Mouse (Mus musculus): Measurements from ENCODE around the gene Fastkd1.
"Not testable (repeated sequence)": the region's sequence is repeated elsewhere in the genome, so short reads cannot be mapped to it uniquely, and the experiment has no call there.

Gene Fastkd1

DNA sequence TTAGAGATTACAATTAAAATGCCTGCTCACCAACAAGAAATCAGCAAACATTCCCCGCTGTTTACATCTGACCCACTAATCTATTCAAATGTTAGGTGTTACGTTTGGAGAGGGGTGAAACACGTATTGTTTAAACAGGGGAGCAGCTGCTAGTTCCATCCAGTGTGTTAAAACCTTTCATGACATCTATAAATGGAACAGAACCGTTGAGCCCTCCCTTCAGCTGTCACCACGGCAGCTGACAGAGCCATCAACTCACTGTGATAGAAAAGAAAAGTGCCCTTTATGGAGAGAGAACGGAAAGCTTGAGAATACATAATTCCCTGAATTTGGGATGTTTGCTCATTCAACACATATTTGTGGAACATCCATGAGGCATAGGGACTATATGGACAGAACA, 44.9 kb downstream of the Fastkd1 start:
- DNase-seq = no peak

DNA sequence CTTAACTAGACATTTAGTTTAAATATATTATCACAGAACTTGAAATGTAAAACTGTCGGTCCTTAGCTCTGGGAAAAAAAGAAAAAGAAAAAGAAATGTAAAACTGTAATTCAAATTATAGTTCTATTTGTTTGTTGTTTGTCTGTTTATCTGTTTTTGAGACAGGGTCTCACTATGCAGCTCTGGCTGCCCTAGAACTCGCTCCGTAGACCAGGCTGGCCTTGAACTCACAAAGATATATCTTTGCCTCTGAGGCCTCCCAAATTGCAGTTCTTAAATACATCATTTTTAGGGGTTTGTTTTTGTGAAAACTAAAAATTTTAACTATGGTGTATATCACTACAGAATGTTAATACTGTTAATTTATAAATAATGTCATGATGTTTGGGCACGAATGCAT, 45.7 kb downstream of the Fastkd1 start:
- DNase-seq = no peak

DNA sequence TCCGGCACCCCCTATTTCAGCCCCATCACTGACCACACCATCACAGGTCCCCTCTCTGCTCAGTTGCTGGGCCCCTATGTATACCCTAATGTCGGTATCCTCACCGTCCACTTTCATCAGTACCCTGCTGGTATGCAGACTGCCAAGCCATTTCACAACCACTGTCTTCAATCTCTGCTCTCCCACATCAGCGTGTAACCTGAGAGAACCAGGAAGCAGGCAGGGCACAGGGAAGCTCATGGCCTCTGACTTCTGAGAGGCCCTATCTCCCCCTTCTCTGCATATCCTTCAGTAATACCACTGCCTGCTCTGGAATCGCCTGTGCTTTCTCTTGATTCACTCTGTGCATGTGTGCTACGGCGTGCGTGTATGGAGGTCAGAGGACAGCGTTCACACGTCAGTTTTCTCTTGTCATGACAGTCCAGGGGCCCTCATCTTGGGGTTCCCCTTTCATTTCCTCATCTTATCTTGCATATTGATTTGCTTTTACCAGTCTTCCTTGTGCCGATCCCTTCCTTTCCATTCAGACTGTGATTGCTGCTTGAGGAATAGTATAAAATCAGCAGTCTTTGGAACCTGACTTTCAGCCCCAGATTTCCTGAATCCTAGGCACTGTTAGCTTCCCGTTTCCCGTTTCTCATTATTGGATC, 49.4 kb downstream of the Fastkd1 start:
- no peak for DNase-seq

DNA sequence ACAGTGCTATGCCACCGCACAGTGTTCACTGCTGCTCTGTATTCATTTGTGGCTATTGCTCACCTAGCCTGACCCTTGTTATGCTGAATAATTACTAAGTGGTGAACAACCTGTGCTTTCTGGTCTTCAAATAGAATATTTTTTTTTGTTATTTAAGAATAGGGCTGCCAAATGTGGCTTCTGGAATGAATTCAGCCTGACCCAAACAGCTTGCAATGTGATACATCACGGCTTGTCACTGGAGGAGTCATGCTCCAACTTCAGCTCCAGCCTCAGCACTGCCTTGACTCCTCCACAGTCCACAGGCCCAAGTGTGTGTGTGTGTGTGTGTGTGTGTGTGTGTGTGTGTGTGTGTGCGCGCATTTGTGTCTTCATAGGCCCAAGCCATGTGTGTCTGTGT, 54.0 kb downstream of the Fastkd1 start:
- DNase-seq = no peak

DNA sequence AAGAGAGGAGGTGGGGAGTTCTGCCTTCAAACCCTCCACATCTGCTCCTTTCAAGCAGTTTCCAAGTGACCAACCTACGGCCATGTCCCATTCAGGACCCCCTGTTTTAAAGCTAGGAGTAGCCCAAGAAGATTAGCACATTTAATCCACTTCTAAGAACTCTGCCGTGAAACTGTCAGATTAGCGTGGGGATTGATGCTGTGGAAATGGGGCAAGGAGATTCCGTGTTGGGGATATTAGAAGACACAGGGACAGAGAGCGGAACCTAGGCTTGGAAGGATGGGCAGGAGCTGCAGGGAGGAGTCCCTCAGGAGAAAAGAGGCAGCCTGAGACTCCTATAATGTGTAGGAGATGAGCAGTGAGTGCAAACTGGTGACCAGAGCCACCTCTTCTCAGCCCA, 63.6 kb downstream of the Fastkd1 start:
- DNase-seq = no peak

DNA sequence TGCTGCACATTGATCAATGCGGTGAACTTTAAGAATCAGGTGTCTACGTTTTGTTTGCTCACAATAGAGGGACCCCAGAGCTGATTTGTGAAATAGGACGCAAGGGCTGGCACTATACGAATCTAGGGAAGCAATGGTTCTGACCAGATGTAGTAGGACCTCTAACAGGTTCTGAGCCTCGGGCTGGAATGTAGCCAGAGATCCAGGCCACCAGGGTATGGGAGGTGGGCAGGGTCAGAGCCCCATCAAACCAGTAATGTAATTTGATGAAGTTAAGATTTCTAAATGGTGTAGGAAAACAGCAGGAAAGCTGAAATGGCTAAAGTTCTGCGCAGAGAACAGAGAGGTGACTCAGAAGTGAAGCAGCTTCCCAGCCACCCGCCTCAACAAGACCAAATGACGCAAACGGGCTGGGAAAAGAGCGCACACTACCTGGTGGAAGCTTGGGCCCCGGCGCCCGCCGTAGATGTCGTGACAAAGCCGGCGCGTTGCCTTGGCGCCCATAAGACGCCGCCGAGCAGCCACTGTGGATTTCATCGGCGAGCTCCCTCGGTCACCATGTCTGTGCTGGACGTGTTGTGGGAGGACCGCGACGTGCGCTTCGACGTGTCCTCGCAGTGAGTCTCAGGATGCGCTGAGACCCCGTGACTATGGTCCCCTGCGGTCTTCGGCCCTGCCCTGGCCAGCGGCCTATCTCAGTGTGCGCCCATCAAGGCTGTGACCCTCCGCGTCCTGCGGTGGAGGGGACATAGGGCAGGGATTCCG, 66.4 kb downstream of the Fastkd1 start, which contains the start of gene Bbs5:
Gene Bbs5, plus strand, starts transcription at position 446 of the 765 bp plus-strand sequence.
- DNase-seq = peak; percentile 92

DNA sequence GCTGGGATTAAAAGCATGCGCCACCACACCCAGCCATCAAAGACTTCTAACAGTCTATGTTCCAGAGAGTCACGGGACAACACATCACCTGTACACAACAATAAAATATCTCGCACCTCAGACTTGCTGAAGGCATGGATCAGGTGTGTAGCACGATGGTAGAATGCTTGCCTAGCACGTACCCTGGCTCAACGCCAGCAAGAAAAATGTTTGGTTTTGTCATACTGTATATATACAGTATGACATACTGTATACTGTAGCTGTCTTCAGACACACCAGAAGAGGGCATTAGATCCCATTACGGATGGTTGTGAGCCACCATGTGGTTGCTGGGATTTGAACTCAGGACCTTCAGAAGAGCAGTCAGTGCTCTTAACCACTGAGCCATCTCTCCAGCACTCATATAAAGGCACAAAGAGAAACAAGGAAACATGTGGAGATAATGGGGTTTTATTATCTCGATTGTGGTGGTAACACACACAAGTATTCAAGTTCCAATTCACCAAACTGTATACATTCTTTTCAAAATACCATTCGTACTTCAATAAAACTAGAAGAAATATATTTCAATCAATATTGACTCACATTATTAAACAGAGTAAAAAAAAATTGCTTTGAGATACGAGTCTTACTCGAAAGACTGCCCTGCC, 68.2 kb downstream of the Fastkd1 start:
- DNase-seq = no peak

DNA sequence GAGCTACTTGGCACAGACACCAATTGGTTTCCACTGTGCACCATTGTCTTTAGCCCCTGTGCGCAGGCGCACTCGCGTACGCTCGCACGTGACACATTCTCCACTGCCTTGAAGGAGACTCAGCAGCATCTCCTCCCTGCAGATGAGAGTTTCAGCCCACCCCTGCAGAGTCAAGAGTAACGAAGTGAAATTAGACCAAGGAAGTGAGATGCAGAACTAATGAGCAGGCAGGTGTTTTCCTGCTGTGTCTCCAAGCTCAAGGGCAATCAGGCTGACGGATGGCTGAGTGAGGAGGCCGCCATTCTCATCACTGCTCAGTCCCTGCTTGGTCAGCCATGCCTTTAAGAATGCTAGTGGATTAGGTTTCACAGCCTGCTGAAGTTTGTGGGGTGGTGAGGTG, 73.2 kb downstream of the Fastkd1 start:
- DNase-seq = peak; percentile 68

DNA sequence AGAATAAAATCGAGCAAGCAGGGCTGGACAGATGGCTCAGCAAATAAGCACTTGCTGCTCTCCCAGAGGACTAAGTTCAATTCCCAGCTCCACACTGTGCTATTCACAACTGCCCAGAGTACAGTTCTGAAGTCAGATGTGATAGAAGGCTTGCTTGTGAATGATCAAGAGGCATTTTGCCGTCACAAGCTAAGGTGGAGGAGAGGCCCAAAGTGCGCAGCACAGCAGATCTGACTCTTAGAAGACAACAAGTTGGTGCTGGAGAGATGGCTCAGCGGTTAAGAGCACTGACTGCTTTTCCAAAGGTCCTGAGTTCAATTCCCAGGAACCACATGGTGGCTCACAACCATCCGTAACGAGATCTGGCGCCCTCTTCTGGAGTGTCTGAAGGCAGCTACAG, 75.3 kb downstream of the Fastkd1 start:
- DNase-seq = not testable (repeated sequence)
